Mouse (Mus musculus) forebrain, embryonic 15.5 days (tissue): ENCODE measurements around the gene Tspan9. TPM values are rescaled to one million over a fixed set of nuclear protein-coding genes. Genes with fewer than 3 reads are reported as not detected.
A peak's percentile ranks its signal among the peaks of the same experiment; 100 is the strongest.

ENCODE experiments used
- ATAC-seq: fragments of 200-750 bp; cut with Nextera tagmentation; replicated peaks from 2 replicates; pipeline ENCODE4 v1.8.0; 2017; ENCODE audit warnings: mild to moderate bottlenecking, moderate TSS enrichment, moderate library complexity
- H3K27ac ChIP-seq: fragments of 300-500 bp; sonication (generic); replicated peaks from 2 replicates; pipeline ENCODE4 v1.5.1; 2015; ENCODE audit warnings: mild to moderate bottlenecking, inconsistent platforms
- H3K27me3 ChIP-seq: fragments of 300-500 bp; sonication (generic); 2 replicates; pipeline ENCODE4 v1.6.1; 2015; ENCODE audit warnings: inconsistent platforms
- H3K36me3 ChIP-seq: fragments of 300-500 bp; sonication (generic); 2 replicates; pipeline ENCODE4 v1.6.1; 2015; ENCODE audit warnings: mild to moderate bottlenecking, inconsistent platforms
- H3K4me1 ChIP-seq: fragments of 300-500 bp; sonication (generic); 2 replicates; pipeline ENCODE4 v1.6.1; 2015; ENCODE audit warnings: inconsistent platforms
- H3K4me2 ChIP-seq: fragments of 300-500 bp; sonication (generic); replicated peaks from 2 replicates; pipeline ENCODE4 v1.6.1; 2015; ENCODE audit warnings: mild to moderate bottlenecking, inconsistent platforms
- H3K4me3 ChIP-seq: fragments of 300-500 bp; sonication (generic); 2 replicates; pipeline ENCODE4 v1.5.1; 2015; ENCODE audit warnings: mild to moderate bottlenecking, inconsistent platforms
- H3K9ac ChIP-seq: fragments of 300-500 bp; sonication (generic); replicated peaks from 2 replicates; pipeline ENCODE4 v1.6.1; 2015; ENCODE audit warnings: mild to moderate bottlenecking, inconsistent platforms
- H3K9me3 ChIP-seq: fragments of 300-500 bp; sonication (generic); 2 replicates; pipeline ENCODE4 v1.6.1; 2016; ENCODE audit warnings: inconsistent platforms
- WGBS: fragments of 180-500 bp; shearing (Covaris S2); methylation state at CpG from one replicate; pipeline ENCODE4 v1.1.7; 2015; ENCODE audit warnings: mixed read lengths; 5-methylcytosine and 5-hydroxymethylcytosine counted together
- polyA plus RNA-seq: library from polyadenylated mRNA; unstranded; fragments of >200 nt; fragmentation: Nextera tagmentation; extraction: Ambion mirVana; gene quantifications from 2 replicates; pipeline ENCODE4 v1.2.1, GENCODE M21; 2015

Gene Tspan9
- polyA plus RNA-seq, 1 experiment from 2014 or later, result 45.9 TPM

- Histone ChIP-seq H3K9me3 (no peaks in the 10 kb centered on the region), H3K27me3 (no peaks in the 10 kb centered on the region), H3K36me3 (no peaks in the 10 kb centered on the region; the same call in 1 of the 2 replicates), H3K4me2 (no peak overlapping the region), H3K4me1 (no peaks in the 10 kb centered on the region), H3K27ac (no peak overlapping the region), H3K4me3 (no peak overlapping the region), H3K9ac (no peak overlapping the region)
- peak; percentile 82 for ATAC-seq
- whole genome bisulfite sequencing, result 55% methylated on average over 9 of the region's 9 CpGs
These were observed 197.7 kb downstream of the Tspan9 start for GRCm38 (mm10) chr6:127945725-127946124.

GRCm38 (mm10) chr6:127942421-127942820 is 201.0 kb downstream of the Tspan9 start:
- no peak overlapping the region for H3K4me3 ChIP-seq
- H3K4me1 ChIP-seq, result no peaks in the 10 kb centered on the region
- H3K36me3 ChIP-seq, result no peaks in the 10 kb centered on the region
- no peaks in the 10 kb centered on the region for H3K27me3 ChIP-seq
- no peaks in the 10 kb centered on the region for H3K9me3 ChIP-seq
- ATAC-seq, result no peak
- 92% methylated on average over 8 of the region's 8 CpGs for WGBS
- H3K9ac ChIP-seq, result no peak overlapping the region
- no peak overlapping the region for H3K27ac ChIP-seq
- no peak overlapping the region for H3K4me2 ChIP-seq

GRCm38 (mm10) chr6:127935105-127935504 is 208.3 kb downstream of the Tspan9 start:
- WGBS, result 89% methylated on average over 3 of the region's 3 CpGs
- H3K4me1 ChIP-seq, result no peaks in the 10 kb centered on the region
- no peaks in the 10 kb centered on the region for H3K9me3 ChIP-seq
- no peaks in the 10 kb centered on the region for H3K36me3 ChIP-seq
- H3K4me2 ChIP-seq, result no peak overlapping the region
- H3K27ac ChIP-seq, result no peak overlapping the region
- no peak overlapping the region for H3K9ac ChIP-seq
- no peaks in the 10 kb centered on the region for H3K27me3 ChIP-seq
- no peak for ATAC-seq
- H3K4me3 ChIP-seq, result no peak overlapping the region

GRCm38 (mm10) chr6:127933841-127934240 is 209.6 kb downstream of the Tspan9 start:
- Histone ChIP-seq H3K4me2 (no peak overlapping the region), H3K27me3 (no peaks in the 10 kb centered on the region), H3K9me3 (no peaks in the 10 kb centered on the region), H3K36me3 (no peaks in the 10 kb centered on the region), H3K4me1 (no peaks in the 10 kb centered on the region), H3K9ac (no peak overlapping the region), H3K4me3 (no peak overlapping the region), H3K27ac (no peak overlapping the region)
- ATAC-seq, result no peak
- 74% methylated on average over 5 of the region's 5 CpGs for WGBS

- Histone ChIP-seq H3K4me2 (no peak overlapping the region), H3K36me3 (no peaks in the 10 kb centered on the region), H3K9ac (no peak overlapping the region), H3K4me1 (no peaks in the 10 kb centered on the region), H3K27me3 (no peaks in the 10 kb centered on the region), H3K9me3 (no peaks in the 10 kb centered on the region), H3K27ac (no peak overlapping the region), H3K4me3 (no peak overlapping the region)
- ATAC-seq, result no peak
- 71% methylated on average over 5 of the region's 5 CpGs for WGBS
These were observed 210.7 kb downstream of the Tspan9 start for GRCm38 (mm10) chr6:127932697-127933096.

- H3K4me1 ChIP-seq, result peaks cover 8% of the 10 kb centered on the region
- H3K27ac ChIP-seq, result no peak overlapping the region
- H3K4me2 ChIP-seq, result no peak overlapping the region
- WGBS, result 76% methylated on average over 5 of the region's 5 CpGs
- no peak for ATAC-seq
- H3K9me3 ChIP-seq, result no peaks in the 10 kb centered on the region
- no peaks in the 10 kb centered on the region for H3K36me3 ChIP-seq
- no peak overlapping the region for H3K9ac ChIP-seq
- H3K27me3 ChIP-seq, result no peaks in the 10 kb centered on the region
- H3K4me3 ChIP-seq, result no peak overlapping the region
These were observed 214.7 kb downstream of the Tspan9 start for GRCm38 (mm10) chr6:127928682-127929081.

GRCm38 (mm10) chr6:127925915-127926314 is 217.5 kb downstream of the Tspan9 start:
- Histone ChIP-seq H3K9me3 (no peaks in the 10 kb centered on the region), H3K36me3 (no peaks in the 10 kb centered on the region), H3K4me2 (no peak overlapping the region), H3K27me3 (no peaks in the 10 kb centered on the region), H3K4me1 (peaks cover 8% of the 10 kb centered on the region), H3K27ac (no peak overlapping the region), H3K4me3 (no peak overlapping the region), H3K9ac (no peak overlapping the region)
- WGBS, result 51% methylated on average over 9 of the region's 9 CpGs
- ATAC-seq, result peak; percentile 83

- H3K9me3 ChIP-seq, result no peaks in the 10 kb centered on the region
- H3K4me2 ChIP-seq, result no peak overlapping the region
- H3K27ac ChIP-seq, result no peak overlapping the region
- 64% methylated on average over 6 of the region's 6 CpGs for WGBS
- H3K9ac ChIP-seq, result no peak overlapping the region
- peaks cover 10% of the 10 kb centered on the region for H3K4me1 ChIP-seq
- no peaks in the 10 kb centered on the region for H3K27me3 ChIP-seq
- no peaks in the 10 kb centered on the region for H3K36me3 ChIP-seq
- no peak overlapping the region for H3K4me3 ChIP-seq
- ATAC-seq, result no peak
These were observed 218.6 kb downstream of the Tspan9 start for GRCm38 (mm10) chr6:127924750-127925149.

- no peak overlapping the region for H3K9ac ChIP-seq
- ATAC-seq, result no peak
- 73% methylated on average over 9 of the region's 9 CpGs for WGBS
These were observed 220.1 kb downstream of the Tspan9 start for GRCm38 (mm10) chr6:127923296-127923695.

GRCm38 (mm10) chr6:127921996-127922395 is 221.4 kb downstream of the Tspan9 start:
- H3K9me3 ChIP-seq, result no peaks in the 10 kb centered on the region
- 54% methylated on average over 9 of the region's 9 CpGs for WGBS
- H3K4me3 ChIP-seq, result no peak overlapping the region
- no peaks in the 10 kb centered on the region for H3K36me3 ChIP-seq
- H3K9ac ChIP-seq, result no peak overlapping the region
- peaks cover 14% of the 10 kb centered on the region for H3K4me1 ChIP-seq
- H3K4me2 ChIP-seq, result no peak overlapping the region
- no peak overlapping the region for H3K27ac ChIP-seq
- no peaks in the 10 kb centered on the region for H3K27me3 ChIP-seq
- ATAC-seq, result no peak

More at GRCm38 (mm10) chr6:127923296-127923695, 220.1 kb downstream of the Tspan9 start:
- no peak overlapping the region for H3K27ac ChIP-seq
- no peaks in the 10 kb centered on the region for H3K27me3 ChIP-seq
- no peaks in the 10 kb centered on the region for H3K9me3 ChIP-seq
- peaks cover 10% of the 10 kb centered on the region for H3K4me1 ChIP-seq
- no peak overlapping the region for H3K4me3 ChIP-seq
- H3K36me3 ChIP-seq, result no peaks in the 10 kb centered on the region
- H3K4me2 ChIP-seq, result no peak overlapping the region

- peak; percentile 24; the same call in 1 of the 2 replicates for ATAC-seq
- H3K27me3 ChIP-seq, result no peaks in the 10 kb centered on the region
- H3K27ac ChIP-seq, result no peak overlapping the region
- H3K36me3 ChIP-seq, result peaks cover 7% of the 10 kb centered on the region; the same call in 1 of the 2 replicates
- no peaks in the 10 kb centered on the region for H3K9me3 ChIP-seq
- H3K9ac ChIP-seq, result no peak overlapping the region
- peaks cover 13% of the 10 kb centered on the region for H3K4me1 ChIP-seq
- no peak overlapping the region for H3K4me2 ChIP-seq
- no peak overlapping the region for H3K4me3 ChIP-seq
- WGBS, result 5% methylated on average over 8 of the region's 8 CpGs
These were observed 222.7 kb downstream of the Tspan9 start for GRCm38 (mm10) chr6:127920652-127921051.

- H3K4me2 ChIP-seq, result no peak overlapping the region
These were observed 223.9 kb downstream of the Tspan9 start for GRCm38 (mm10) chr6:127919491-127919890.

GRCm38 (mm10) chr6:127917712-127918111 is 225.7 kb downstream of the Tspan9 start:
- 74% methylated on average over 4 of the region's 4 CpGs for WGBS
- Histone ChIP-seq H3K27me3 (no peaks in the 10 kb centered on the region), H3K4me2 (no peak overlapping the region), H3K4me3 (no peak overlapping the region), H3K9me3 (no peaks in the 10 kb centered on the region), H3K4me1 (peaks cover 11% of the 10 kb centered on the region), H3K27ac (no peak overlapping the region), H3K9ac (no peak overlapping the region), H3K36me3 (peaks cover 8% of the 10 kb centered on the region; the same call in 1 of the 2 replicates)
- no peak for ATAC-seq

More at GRCm38 (mm10) chr6:127919491-127919890, 223.9 kb downstream of the Tspan9 start:
- H3K4me3 ChIP-seq, result no peak overlapping the region
- ATAC-seq, result no peak
- WGBS, result 91% methylated on average over 6 of the region's 6 CpGs
- no peaks in the 10 kb centered on the region for H3K9me3 ChIP-seq
- peaks cover 8% of the 10 kb centered on the region; the same call in 1 of the 2 replicates for H3K36me3 ChIP-seq
- no peaks in the 10 kb centered on the region for H3K27me3 ChIP-seq
- no peak overlapping the region for H3K9ac ChIP-seq
- H3K27ac ChIP-seq, result no peak overlapping the region
- peaks cover 11% of the 10 kb centered on the region for H3K4me1 ChIP-seq
